Mouse (Mus musculus) common myeloid progenitor, adult 5-6 weeks (primary cell): ENCODE measurements around the gene Nrg4. TPM values are rescaled to one million over a fixed set of nuclear protein-coding genes. Genes with fewer than 3 reads are reported as not detected.
A peak's percentile ranks its signal among the peaks of the same experiment; 100 is the strongest.

Source experiments
- ATAC-seq: replicated peaks from 2 replicates; pipeline ENCODE4 v1.8.0; 2016; ENCODE audit warnings: low read depth, mild to moderate bottlenecking, moderate TSS enrichment, inconsistent platforms; ENCODE audit not compliant: poor library complexity, severe bottlenecking
- total RNA-seq: library from RNA; stranded (forward); fragments of 200-1000, 187-1606 nt; gene quantifications from 2 replicates; pipeline ENCODE4 v1.2.3, GENCODE M21; 2017

Gene Nrg4
- total RNA-seq: 2.4 and 4.6 TPM in 2 replicates

GRCm38 (mm10) chr9:55326515-55327233 is at the start of gene Nrg4, which contains the start of gene Tmem266:
Nrg4 (minus strand) TSS chr9:55326844.
Tmem266 (plus strand) TSS chr9:55326913.
- ATAC-seq: peak; percentile 55

GRCm38 (mm10) chr9:55371908-55372307 is 45.3 kb upstream of the Nrg4 start:
- no peak for ATAC-seq

GRCm38 (mm10) chr9:55368011-55368410 is 41.4 kb upstream of the Nrg4 start:
- no peak for ATAC-seq

- ATAC-seq: no peak
Observed at GRCm38 (mm10) chr9:55363707-55364106, 37.1 kb upstream of the Nrg4 start.

- no peak for ATAC-seq
Observed at GRCm38 (mm10) chr9:55361969-55362368, 35.3 kb upstream of the Nrg4 start.

GRCm38 (mm10) chr9:55360861-55361260 is 34.2 kb upstream of the Nrg4 start:
- no peak for ATAC-seq

- ATAC-seq: no peak
Observed at GRCm38 (mm10) chr9:55360372-55360771, 33.7 kb upstream of the Nrg4 start.

GRCm38 (mm10) chr9:55357164-55357563 is 30.5 kb upstream of the Nrg4 start:
- no peak for ATAC-seq

GRCm38 (mm10) chr9:55355270-55355834 is 28.7 kb upstream of the Nrg4 start:
- no peak for ATAC-seq

GRCm38 (mm10) chr9:55354686-55355085 is 28.0 kb upstream of the Nrg4 start:
- ATAC-seq: no peak

- no peak for ATAC-seq
Observed at GRCm38 (mm10) chr9:55348664-55349063, 22.0 kb upstream of the Nrg4 start.

GRCm38 (mm10) chr9:55345332-55345731 is 18.7 kb upstream of the Nrg4 start:
- no peak for ATAC-seq

- no peak for ATAC-seq
Observed at GRCm38 (mm10) chr9:55344165-55344564, 17.5 kb upstream of the Nrg4 start.

GRCm38 (mm10) chr9:55332949-55333348 is 6.3 kb upstream of the Nrg4 start:
- ATAC-seq: no peak

GRCm38 (mm10) chr9:55332476-55332875 is 5.8 kb upstream of the Nrg4 start:
- ATAC-seq: no peak

- ATAC-seq: no peak
Observed at GRCm38 (mm10) chr9:55329401-55329800, 2.8 kb upstream of the Nrg4 start.

- no peak for ATAC-seq
Observed at GRCm38 (mm10) chr9:55328151-55328918, 1.7 kb upstream of the Nrg4 start.

GRCm38 (mm10) chr9:55327234-55327615 is 581 bp upstream of the Nrg4 start:
- ATAC-seq: peak; percentile 55

GRCm38 (mm10) chr9:55325564-55326514 is 805 bp downstream of the Nrg4 start:
- 0 out of 2 replicates have a peak, but pooled peaks have one; percentile 3 for ATAC-seq

- no peak for ATAC-seq
Observed at GRCm38 (mm10) chr9:55325061-55325460, 1.6 kb downstream of the Nrg4 start.
